Mouse (Mus musculus) liver, embryonic 14.5 days (tissue): ENCODE results near the gene Cnih1. TPM values are rescaled to one million over a fixed set of nuclear protein-coding genes. Genes with fewer than 3 reads are reported as not detected.

Source experiments
- ATAC-seq: fragments of 200-750 bp; cut with Nextera tagmentation; 2 replicates; pipeline ENCODE4 v1.8.0; 2017; ENCODE audit warnings: moderate number of reproducible peaks, mild to moderate bottlenecking, moderate library complexity; ENCODE audit not compliant: insufficient read depth
- DNase-seq, 3 experiments: peaks; one replicate each; pipeline ENCODE4 v3.0.0-alpha.2; 2012 to 2013; ENCODE audit warnings: low read depth in 3 of 3, low spot score in 3 of 3
- H3K27ac ChIP-seq: fragments of 300-500 bp; sonication (generic); 2 replicates; pipeline ENCODE4 v1.5.1; 2014; ENCODE audit warnings: moderate library complexity, mild to moderate bottlenecking, control low read depth, inconsistent platforms
- H3K27me3 ChIP-seq: fragments of 300-500 bp; sonication (generic); 2 replicates; pipeline ENCODE4 v1.6.1; 2014; ENCODE audit warnings: mild to moderate bottlenecking, low read length, moderate library complexity; ENCODE audit not compliant: control insufficient read depth, insufficient read depth
- H3K36me3 ChIP-seq: fragments of 300-500 bp; sonication (generic); replicated peaks from 2 replicates; pipeline ENCODE4 v1.6.1; 2014; ENCODE audit warnings: low read depth; ENCODE audit not compliant: control insufficient read depth, insufficient read depth
- H3K4me1 ChIP-seq, 2 experiments: fragments of 200-500 bp in 1 of 2; fragments of 300-500 bp in 1 of 2; sonication (generic) in 1 of 2; replicated peaks; 2 replicates each; pipeline ENCODE4 v1.6.1; 2012 to 2014; ENCODE audit warnings: antibody characterized with exemption in 1 of 2, inconsistent platforms in 1 of 2, low read length in 1 of 2; ENCODE audit not compliant: control insufficient read depth in 2 of 2, insufficient read depth in 2 of 2
- H3K4me2 ChIP-seq: fragments of 300-500 bp; sonication (generic); 2 replicates; pipeline ENCODE4 v1.6.1; 2014; ENCODE audit warnings: low read depth, mild to moderate bottlenecking, control low read depth, moderate library complexity
- H3K4me3 ChIP-seq, 2 experiments: fragments of 200-500 bp in 1 of 2; fragments of 300-500 bp in 1 of 2; sonication (generic) in 1 of 2; 2 replicates each; pipeline ENCODE4 v1.5.1; 2012 to 2014; ENCODE audit warnings: low read depth in 2 of 2, low read length in 2 of 2, mild to moderate bottlenecking in 2 of 2, control low read depth in 1 of 2, inconsistent platforms in 1 of 2, moderate library complexity in 1 of 2; ENCODE audit not compliant: insufficient read depth in 1 of 2
- H3K9ac ChIP-seq: fragments of 300-500 bp; sonication (generic); replicated peaks from 2 replicates; pipeline ENCODE4 v1.6.1; 2014; ENCODE audit warnings: mild to moderate bottlenecking, control low read depth, moderate library complexity
- H3K9me3 ChIP-seq: fragments of 300-500 bp; sonication (generic); 2 replicates; pipeline ENCODE4 v1.6.1; 2016; ENCODE audit warnings: low read length, mixed read lengths; ENCODE audit not compliant: control insufficient read depth
- CTCF ChIP-seq: IDR thresholded peaks from 2 replicates; pipeline ENCODE4 v1.5.1; 2016; ENCODE audit warnings: antibody characterized with exemption, low read depth, control low read depth
- EP300 ChIP-seq: IDR thresholded peaks from 2 replicates; pipeline ENCODE4 v1.6.1; 2016; ENCODE audit warnings: antibody characterized with exemption, low read depth
- WGBS: fragments of 180-500 bp; shearing (Covaris S2); extraction: QIAGEN DNeasy Blood & Tissue Kit; methylation state at CpG from one replicate; pipeline ENCODE4 v1.1.7; 2014; ENCODE audit not compliant: insufficient replicate concordance; 5-methylcytosine and 5-hydroxymethylcytosine counted together
- polyA plus RNA-seq, 2 experiments: library from polyadenylated mRNA; depleted of rRNA in 1 of 2; stranded (reverse) in 1 of 2; unstranded in 1 of 2; fragments of >200 nt; fragmentation: Nextera tagmentation in 1 of 2; extraction: Ambion mirVana in 1 of 2; gene quantifications; 2 replicates each; pipeline versions ENCODE4 v1.2.1 to v1.2.3; 2012 to 2014

The Cnih1 gene
- polyA plus RNA-seq, 2 experiments, result 33.8 to 84.0 TPM

GRCm38 (mm10) chr14:46734761-46735455 is 53.3 kb downstream of the Cnih1 start:
- no peak overlapping the region for H3K27ac ChIP-seq
- H3K9ac ChIP-seq, result no peak overlapping the region
- ATAC-seq, result no peak
- TF ChIP-seq EP300 (no peak), CTCF (no peak)
- H3K4me2 ChIP-seq, result no peak overlapping the region
- no peaks in the 10 kb centered on the region for H3K9me3 ChIP-seq
- 68% methylated on average over 14 of the region's 14 CpGs for WGBS
- no peak overlapping the region for H3K4me3 ChIP-seq
- no peaks in the 10 kb centered on the region for H3K27me3 ChIP-seq
- DNase-seq, result no peak
- no peaks in the 10 kb centered on the region for H3K4me1 ChIP-seq
- H3K36me3 ChIP-seq, result no peaks in the 10 kb centered on the region

GRCm38 (mm10) chr14:46734262-46734661 is 53.9 kb downstream of the Cnih1 start:
- Histone ChIP-seq H3K4me1 (no peaks in the 10 kb centered on the region), H3K4me3 (no peak overlapping the region), H3K27me3 (no peaks in the 10 kb centered on the region), H3K27ac (no peak overlapping the region), H3K36me3 (no peaks in the 10 kb centered on the region), H3K9ac (no peak overlapping the region), H3K9me3 (no peaks in the 10 kb centered on the region), H3K4me2 (no peak overlapping the region)
- no peak for TF ChIP-seq EP300
- no peak for TF ChIP-seq CTCF
- WGBS, result 49% methylated on average over 5 of the region's 5 CpGs
- DNase-seq (no peak), ATAC-seq (no peak)

GRCm38 (mm10) chr14:46725743-46726142 is 62.5 kb downstream of the Cnih1 start:
- no peaks in the 10 kb centered on the region for H3K36me3 ChIP-seq
- H3K27ac ChIP-seq, result no peak overlapping the region
- no peak overlapping the region for H3K4me2 ChIP-seq
- H3K9me3 ChIP-seq, result no peaks in the 10 kb centered on the region
- H3K9ac ChIP-seq, result no peak overlapping the region
- ATAC-seq (no peak), DNase-seq (peak; percentile 13 to 32 (median 16))
- no peak overlapping the region for H3K4me3 ChIP-seq
- TF ChIP-seq CTCF (peak; percentile 78), EP300 (no peak)
- WGBS, result 31% methylated on average over 3 of the region's 3 CpGs
- H3K27me3 ChIP-seq, result no peaks in the 10 kb centered on the region
- H3K4me1 ChIP-seq, result no peaks in the 10 kb centered on the region

Other genes starting within 250 kb of the Cnih1 start
- 28.8 and 41.1 TPM in 2 replicates for gene Cdkn3, start 27.9 kb downstream of the Cnih1 start, polyA plus RNA-seq (2012; rRNA removed)
- 128 and 135 TPM in 2 replicates for gene Cdkn3, start 27.9 kb downstream of the Cnih1 start, polyA plus RNA-seq (2014; fragmentation: Nextera tagmentation; extraction: Ambion mirVana)
- 9.3 and 13.8 TPM in 2 replicates for gene Gmfb, start 33.8 kb upstream of the Cnih1 start, polyA plus RNA-seq (2012; rRNA removed)
- 33.9 and 34.5 TPM in 2 replicates for gene Gmfb, start 33.8 kb upstream of the Cnih1 start, polyA plus RNA-seq (2014; fragmentation: Nextera tagmentation; extraction: Ambion mirVana)
- 6.2 and 9.7 TPM in 2 replicates for gene Cgrrf1, start 43.7 kb upstream of the Cnih1 start, polyA plus RNA-seq (2012; rRNA removed)
- gene Cgrrf1, start 43.7 kb upstream of the Cnih1 start, polyA plus RNA-seq (2014; fragmentation: Nextera tagmentation; extraction: Ambion mirVana), result 19.7 and 24.1 TPM in 2 replicates
- 0.37 and 0.39 TPM in 2 replicates for gene Samd4, start 94.4 kb upstream of the Cnih1 start, polyA plus RNA-seq (2012; rRNA removed)
- 0.18 and 0.19 TPM in 2 replicates for gene Samd4, start 94.4 kb upstream of the Cnih1 start, polyA plus RNA-seq (2014; fragmentation: Nextera tagmentation; extraction: Ambion mirVana)